Mouse (Mus musculus) adrenal gland (tissue): ENCODE data around the gene Acsm4.
"Not testable (repeated sequence)": the region's sequence is repeated elsewhere in the genome, so short reads cannot be mapped to it uniquely, and the experiment has no call there.

Experiments
- intact Hi-C: fragments of 180-260 bp; cut with DNase I; formaldehyde crosslinking; loops from one replicate; pipeline ENCODE4 v1.15.1; 2025
- long read RNA-seq, 2 experiments: library from polyadenylated mRNA; unstranded; transcript quantifications; one replicate each; pipeline ENCODE4 v2.0.0; 2020; ENCODE audit warnings: borderline replicate concordance in 1 of 2; ENCODE audit not compliant: insufficient replicate concordance in 1 of 2

Gene Acsm4
- long read RNA-seq, experiment 1 = 0 reads
- long read RNA-seq, experiment 2 = 0 reads

DNA sequence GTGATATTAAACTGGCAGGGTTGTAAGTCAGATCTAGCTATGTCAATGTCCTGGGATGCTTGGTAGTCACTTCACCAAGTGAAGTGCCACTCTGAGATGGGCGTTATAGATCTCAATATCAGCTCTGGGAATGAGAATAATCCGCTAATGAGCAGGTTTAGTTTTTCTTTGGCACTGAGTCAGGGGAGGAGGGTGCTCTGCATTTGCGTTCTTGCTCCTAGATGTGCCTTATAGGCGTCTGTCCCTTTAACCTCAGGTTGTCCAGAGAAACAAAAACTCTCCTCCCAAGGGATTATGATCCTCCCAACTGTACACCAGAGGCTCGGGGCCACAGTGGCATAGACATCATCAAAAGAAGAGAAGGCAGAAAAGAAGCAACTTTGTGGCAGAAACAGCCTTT, at the start of gene Acsm4:
Acsm4 (plus strand) TSS at position 301 of the 400 bp plus-strand sequence.
- intact Hi-C loops = loop anchor here (10.0 kb wide), 1 partner anchor 395 kb away; no protein-coding TSS in a partner anchor

DNA sequence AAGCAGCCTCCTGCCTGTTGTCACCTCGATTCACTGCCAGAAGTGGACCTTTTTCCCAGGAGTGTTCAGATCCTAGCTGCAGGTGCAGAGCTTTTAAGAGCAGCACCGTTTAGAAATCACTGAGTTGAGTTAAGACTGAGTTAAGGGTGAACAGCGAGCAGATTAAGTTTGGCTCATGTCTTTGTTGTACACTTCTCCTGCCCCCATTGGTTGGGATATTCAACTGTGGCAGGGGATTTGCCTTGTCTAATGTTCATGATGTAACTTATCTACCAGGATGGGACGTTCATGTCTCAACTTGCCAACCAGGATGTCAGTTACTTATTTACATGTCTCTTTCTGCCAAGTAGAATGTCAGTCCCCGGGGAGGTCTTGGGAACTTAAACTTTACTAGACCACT, 47.5 kb upstream of the Acsm4 start:
- intact Hi-C loops = no loop called here

DNA sequence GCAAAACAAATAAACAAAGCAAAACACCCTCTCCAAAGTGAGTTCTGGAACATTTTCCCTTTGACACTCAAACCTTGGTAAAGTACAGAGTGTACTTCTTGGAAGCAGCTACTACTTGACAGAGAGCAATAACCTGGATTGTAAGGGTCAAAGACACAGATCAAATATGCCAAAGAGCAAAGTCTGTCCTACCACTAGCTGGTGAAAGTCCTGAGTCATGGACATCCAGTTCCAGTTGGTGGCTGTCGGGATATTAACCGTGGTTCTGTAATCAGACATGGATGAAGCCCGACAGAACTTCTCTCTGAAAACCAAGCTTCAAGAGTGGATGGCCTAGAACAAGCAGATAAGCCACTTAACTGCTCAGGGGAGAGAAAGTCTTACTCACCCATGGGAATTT, 21.9 kb upstream of the Acsm4 start:
- intact Hi-C loops = no loop called here

DNA sequence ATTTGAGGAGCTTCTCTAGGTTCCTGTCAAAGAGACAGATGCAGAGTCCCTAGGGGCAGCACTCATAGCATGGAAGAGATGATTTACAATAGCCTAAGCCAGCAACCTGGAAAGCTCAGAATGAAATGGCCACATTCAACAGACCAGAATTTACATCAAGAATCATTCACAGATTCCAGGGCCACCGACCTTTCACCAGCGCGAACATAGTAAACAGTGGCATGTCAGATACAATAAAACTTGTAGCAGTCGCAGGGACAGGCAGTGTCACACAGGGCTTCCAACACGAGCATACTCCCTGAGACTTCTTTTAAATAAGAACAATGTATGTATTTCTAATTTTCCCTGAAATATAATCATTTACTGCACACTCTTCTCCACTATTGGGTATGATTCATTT, 19.4 kb upstream of the Acsm4 start:
- intact Hi-C loops = loop anchor here (10.0 kb wide), 1 partner anchor 156 kb away; the partner anchor contains the start of gene Acsm5

DNA sequence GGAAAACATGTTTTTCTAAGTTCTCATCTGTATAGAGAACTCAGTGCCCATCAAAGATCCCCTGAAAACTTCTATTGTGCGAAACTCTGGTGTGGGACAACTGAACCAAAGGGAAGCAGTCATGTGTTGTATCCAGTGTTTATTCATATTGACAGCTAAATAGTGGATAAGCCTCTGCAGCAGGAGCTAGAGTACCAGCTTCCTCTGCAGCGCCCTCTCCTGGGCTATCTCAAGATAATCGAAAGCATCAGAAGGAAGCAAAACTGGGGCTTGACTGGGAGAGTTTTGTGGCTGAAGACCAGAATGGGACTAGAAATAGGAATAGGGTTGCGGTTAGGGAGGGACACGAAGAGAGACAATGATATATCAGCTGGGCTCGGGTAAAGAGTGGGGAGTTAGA, 18.9 kb upstream of the Acsm4 start:
- intact Hi-C loops = loop anchor here (10.0 kb wide), 1 partner anchor 156 kb away; the partner anchor contains the start of gene Acsm5

DNA sequence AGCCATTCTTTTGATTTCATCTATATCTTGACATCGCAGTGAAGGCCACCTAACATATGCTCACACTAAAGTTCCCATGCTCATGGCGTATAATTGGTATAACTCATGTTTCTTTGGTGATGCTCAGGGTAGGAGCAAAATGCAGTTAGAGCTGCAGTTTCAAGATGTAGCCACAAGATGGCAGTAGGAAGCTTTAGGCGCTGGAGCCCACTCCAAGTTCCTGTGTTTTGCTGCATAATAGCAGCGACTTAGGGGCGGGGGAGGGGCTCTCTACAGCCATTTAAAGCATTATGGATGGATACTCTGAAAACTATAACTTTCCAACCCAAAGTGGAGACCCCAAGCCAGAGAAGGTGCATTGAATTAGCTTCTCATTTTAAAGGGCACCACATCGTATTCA, 16.4 kb upstream of the Acsm4 start:
- intact Hi-C loops = loop anchor here (10.0 kb wide), 1 partner anchor 159 kb away; the partner anchor contains the start of gene Acsm5

DNA sequence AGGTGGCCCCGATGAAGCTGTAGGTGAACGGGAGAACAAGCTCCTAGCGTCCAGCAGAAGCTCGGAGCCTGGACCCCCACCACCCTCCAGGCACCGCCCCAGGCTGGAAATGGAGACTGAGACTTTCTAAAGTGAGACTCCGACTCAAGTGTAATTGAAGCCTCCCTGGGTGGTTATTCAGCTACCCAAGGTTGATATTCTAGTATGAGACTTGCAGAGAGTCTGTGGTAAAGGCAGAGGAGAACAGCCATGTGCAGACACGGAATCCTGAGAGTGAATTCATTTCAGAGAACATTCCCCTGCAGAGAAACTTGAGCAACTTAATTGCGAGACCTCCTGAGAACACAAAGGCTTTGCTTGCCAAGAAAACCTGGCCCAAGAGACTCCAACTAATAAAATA, 9.7 kb upstream of the Acsm4 start:
- intact Hi-C loops = loop anchor here (10.0 kb wide), 1 partner anchor 405 kb away; no protein-coding TSS in a partner anchor

DNA sequence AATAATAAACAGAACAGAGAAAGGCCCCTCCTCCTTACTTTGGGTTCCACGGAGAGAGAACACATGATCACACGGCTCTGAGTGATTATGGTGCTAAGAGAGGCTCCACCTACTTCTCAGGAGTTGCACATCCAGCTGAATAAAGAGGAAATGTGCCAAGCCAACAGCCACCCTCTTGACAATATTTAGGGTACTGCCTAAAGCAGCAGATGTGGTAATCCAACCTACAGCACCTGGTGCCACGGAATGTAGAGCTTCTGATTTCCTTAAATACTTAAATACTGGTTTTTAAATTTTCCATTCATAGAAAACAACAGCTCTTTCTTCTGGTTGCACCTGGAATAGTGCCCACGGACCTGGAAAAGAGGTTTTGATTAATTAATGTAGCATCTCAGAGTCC, 7.1 kb upstream of the Acsm4 start:
- intact Hi-C loops = loop anchor here (10.0 kb wide), 1 partner anchor 402 kb away; no protein-coding TSS in a partner anchor

DNA sequence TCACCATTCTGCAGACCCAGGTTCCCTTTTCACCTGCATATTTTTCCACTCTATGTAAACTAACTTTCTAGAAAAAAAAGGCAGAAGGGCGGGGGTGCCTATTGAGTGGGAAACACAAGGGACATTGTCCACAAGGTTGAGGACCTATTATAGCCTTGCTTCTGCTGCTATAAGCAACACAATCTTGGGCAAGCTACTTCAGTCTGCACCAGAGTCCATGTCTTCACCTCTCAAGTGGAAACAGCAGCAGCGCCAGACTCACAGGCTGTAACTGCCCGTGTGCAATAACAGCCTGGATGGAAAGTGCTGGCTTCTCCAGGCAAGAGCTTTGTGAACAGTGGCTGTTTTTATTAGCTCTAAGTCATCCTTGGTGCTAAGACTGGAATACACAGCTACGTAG, 2.5 kb downstream of the Acsm4 start:
- intact Hi-C loops = no loop called here

DNA sequence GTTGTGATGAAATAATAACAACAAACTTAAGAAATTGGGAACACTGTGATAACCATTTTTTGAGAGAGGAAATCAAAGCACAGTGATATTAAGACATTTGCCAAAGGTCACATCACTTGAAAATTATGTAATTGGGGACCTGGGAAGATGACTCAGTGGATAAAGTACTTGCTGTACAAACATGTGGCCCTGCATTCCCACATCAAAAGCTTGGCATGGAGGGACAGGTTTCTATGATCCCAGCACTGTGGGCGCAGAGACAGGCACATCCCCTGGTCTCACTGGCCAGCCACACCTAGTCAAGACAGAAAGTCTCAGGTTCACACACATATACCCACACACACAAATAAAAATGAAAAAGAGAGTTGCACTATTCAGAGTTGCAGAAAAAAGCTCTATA, 5.1 kb downstream of the Acsm4 start:
- intact Hi-C loops = no loop called here

DNA sequence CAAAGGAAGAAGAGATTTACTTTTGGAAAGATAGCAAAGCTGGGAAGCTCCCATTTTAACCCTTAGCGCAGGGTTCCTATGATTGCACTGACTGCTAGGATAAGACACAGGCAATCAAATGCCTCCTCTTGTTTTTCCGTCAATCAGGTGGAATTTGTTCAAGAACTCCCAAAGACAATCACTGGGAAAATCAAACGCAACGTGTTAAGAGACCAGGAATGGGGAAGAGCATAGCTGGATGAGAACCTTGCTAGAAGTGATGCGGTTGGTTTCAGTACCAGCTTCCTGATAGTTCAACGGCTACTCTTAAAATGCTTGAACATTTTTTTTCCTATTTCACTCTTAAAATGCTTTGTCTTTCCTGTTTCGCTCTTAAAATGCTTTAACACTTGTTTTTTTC, 24.3 kb downstream of the Acsm4 start:
- intact Hi-C loops = no loop called here

DNA sequence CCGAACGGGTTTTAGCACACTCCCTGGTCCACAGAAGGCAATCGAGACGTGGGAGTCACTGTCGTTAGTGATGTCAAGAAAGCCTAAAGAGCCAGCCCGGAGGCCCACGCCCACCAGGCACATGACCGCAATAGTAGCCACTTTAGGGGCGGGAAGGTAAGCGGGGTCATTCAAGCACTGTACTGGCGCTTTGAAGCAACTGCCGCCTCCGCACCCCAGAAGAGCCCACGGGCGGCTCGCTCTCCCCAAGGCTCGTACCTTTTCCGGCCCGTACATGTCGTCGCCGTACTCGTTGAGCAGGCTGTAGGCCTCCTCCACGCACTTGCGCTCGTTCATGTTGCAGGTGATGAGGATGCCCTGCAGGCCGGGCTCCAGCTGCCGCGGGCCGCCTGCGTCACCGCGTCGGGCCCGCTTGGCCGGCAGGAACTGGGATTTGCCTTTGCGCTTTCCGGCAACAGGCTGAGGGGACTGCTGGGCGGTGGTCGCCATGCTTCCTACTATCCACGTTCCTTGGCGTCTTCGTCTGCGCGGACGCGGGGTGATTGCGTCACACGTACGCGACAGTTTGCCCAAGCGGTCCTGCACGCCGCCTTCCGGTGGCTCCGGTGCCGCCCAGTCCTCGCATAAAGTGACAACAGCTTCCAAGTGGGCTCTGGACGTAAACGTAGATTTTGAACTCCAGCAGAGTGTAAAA, 30.6 kb downstream of the Acsm4 start, which contains the start of gene Thumpd1:
Thumpd1 (minus strand) TSS at position 546 of the 694 bp plus-strand sequence.
- intact Hi-C loops = no loop called here

DNA sequence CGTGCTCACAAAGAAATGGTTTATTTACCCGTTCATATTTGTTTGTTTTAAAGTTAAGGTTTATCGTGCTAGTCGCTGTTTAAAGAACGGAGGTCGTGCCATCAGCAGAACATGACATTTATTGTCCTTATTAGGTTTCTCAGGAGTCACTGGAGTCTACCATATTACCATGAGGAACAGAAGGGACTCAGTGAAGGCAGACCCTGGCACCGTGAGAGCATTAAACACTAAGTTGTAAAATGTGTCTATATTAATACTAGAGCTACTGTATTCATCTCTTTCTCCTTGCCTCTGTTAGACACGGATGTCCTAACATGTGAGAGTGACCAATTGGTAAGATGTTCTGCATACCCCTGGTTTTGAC, 31.1 kb downstream of the Acsm4 start:
- intact Hi-C loops = no loop called here

DNA sequence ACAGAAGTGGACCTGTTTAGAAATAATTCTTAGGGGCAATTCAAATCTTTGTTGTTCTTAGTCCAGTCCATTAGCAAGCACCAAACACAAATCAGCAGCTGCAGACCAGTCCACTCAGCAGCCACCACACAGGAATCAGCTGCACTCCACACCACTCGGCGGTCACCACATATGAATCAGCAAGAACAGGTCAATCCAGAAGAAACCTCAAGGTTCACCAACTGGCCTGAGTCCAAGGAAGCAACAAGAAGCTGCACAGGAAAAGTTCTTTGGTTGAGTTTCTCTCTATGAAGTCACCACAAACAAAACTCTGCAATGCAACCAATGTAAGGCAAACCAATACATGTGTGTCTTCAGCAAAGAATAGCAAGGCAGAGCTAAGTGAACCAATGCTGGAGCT, 37.8 kb downstream of the Acsm4 start:
- intact Hi-C loops = no loop called here

DNA sequence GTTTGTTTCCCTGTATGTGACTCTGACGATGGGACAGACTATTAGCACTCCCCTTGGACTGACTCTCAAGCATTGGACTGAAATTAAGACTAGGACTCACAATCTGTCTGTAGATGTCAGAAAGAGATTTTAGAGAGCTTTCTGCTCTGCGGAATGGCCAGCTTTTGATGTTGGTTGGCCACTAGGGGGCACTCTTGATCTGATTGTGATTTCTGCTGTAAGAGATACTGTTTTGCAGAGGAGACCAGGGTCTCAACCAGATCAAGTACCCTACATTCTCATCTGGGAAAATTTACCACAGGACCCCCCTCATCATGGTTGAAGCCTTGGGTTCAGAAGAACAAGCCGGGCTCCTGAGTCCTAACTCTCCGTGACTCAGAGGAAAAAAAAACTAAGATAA, 41.4 kb downstream of the Acsm4 start:
- intact Hi-C loops = loop anchor here (5.0 kb wide), 1 partner anchor 71 kb away; no protein-coding TSS in a partner anchor

DNA sequence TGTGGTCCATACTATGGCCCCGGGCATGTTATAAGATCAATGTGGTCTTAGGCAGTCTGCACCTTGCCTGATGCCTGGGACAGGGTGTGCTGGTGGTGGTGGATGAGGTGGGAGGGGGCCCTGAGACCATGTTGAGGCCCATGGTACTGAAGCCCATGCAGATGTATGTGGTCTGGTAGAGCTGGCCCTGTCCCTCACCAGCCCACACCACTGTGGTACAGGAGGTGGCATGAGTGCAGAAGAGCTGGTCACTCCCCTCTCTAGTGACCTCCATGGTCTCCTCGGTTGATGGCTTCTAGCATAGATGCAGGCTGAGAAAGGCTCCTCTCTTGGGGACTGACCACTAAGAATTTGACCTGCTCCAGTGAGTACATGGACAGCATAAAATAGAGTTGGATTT, 49.1 kb downstream of the Acsm4 start:
- intact Hi-C loops = no loop called here

DNA sequence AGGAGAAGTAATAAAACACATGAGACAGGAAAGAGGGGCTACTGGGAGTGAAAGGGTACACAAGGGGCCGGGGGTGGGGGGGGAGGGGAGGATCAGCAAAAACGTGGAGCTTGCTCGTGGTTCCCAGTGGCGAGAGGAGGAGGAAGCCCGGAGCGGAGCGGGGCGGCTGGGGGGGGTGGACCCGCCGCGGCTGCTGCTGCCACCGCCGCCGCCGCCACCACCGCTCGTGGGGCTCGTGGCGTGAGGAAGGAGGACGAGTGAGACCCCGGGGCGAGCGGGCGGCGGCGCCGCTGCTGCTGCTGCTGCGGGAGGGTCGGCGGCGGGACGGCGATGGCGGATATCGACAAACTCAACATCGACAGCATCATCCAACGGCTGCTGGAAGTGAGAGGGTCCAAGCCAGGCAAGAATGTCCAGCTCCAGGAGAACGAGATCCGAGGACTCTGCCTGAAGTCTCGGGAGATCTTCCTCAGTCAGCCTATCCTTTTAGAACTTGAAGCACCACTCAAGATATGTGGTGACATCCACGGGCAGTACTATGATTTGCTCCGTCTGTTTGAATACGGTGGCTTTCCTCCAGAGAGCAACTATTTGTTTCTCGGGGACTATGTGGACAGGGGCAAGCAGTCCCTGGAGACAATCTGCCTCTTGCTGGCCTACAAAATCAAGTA, 50.1 kb downstream of the Acsm4 start:
- intact Hi-C loops = not testable (repeated sequence)

DNA sequence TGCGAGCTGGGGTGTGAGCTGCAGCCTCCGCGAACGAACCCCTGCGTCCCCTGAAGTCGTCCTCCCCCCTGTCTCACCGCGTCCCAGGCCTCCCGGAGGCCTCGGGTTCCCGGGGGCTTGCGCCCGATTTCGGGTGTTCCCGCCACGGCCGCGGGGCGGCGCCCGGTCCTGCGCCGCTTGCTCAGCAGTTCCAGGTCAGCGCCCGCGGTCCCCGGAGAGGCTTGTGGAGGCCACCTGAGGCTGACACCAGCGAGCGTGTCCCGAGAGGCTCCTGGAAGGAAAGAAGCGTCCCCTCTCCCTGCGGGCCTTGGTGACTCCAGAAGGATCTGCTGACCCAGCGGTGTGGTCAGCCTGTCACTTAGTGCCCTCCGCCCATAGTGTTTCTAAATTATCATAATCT, 54.5 kb downstream of the Acsm4 start:
- intact Hi-C loops = no loop called here

DNA sequence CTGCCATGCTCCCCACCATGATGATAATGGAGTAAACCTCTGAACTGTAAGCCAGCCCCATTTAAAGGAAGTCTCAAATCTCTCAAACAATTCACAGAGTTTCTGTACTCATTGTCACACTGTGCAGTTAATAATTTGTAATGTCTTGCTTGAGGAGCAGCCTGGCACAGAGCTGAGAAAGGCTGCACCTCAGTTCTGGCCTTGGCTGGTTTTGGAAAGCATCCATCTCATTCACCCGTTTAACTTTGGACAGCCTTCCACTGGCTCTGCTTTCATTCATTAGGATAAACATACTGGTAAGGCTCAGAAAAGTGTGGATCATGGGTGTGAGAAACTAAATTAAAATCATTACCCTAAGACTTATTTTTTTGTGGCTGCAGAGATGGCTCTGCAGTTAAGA, 56.0 kb downstream of the Acsm4 start:
- intact Hi-C loops = no loop called here

DNA sequence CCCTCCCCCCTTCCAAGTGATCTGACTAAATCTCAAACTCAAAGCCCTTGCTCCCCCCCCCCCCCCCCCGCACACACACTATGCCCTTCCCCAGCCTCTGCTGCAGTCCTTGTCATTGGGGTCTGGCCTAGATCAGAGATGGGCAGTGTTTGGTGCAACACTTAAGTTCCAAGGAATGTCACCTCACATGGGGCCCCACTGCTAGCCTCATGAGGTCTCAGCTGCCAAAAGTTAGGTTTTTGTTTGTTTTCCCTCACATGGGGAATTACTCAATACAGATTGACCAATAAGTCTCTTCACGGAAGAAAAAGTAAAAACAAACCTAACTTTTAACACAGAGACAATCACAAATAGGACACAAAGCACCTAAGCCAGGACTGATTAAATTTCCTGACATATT, 58.9 kb downstream of the Acsm4 start:
- intact Hi-C loops = no loop called here

DNA sequence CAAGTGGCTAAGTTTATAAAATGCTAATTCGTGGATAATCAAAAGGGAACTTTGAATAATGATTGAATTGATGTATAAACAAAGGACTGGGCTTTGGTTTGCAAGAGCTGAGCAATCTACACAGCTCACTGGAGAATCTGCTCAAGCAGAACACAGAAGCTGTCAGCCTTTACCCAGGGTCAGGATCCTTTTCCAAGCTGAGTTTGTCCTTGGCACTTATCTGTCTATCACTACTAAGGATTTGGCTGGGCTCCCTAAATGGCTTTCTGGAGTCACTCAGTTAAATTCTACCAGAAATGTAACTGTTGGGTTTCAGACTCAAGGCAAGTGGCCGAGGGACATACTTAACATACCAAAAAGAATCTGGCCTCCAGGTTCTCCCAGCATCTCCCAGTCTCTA, 60.1 kb downstream of the Acsm4 start:
- intact Hi-C loops = no loop called here

DNA sequence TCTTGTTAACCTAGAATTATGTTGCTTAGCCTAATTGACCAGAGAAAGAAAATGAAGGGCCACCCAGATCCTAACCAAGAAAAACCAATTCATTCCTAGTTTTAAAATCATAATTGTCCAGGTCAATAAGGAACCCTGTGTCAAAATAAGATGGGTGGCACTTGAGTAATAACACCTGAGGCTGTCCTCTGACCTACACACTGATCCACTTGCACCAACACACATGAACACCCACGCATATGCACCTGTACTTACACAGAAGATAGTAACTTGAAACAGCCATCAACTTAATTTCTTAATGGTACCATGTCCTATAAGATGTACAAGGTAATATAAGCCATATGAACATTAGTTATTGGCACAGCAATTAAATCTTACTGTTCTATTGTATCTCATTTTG, 63.9 kb downstream of the Acsm4 start:
- intact Hi-C loops = no loop called here

DNA sequence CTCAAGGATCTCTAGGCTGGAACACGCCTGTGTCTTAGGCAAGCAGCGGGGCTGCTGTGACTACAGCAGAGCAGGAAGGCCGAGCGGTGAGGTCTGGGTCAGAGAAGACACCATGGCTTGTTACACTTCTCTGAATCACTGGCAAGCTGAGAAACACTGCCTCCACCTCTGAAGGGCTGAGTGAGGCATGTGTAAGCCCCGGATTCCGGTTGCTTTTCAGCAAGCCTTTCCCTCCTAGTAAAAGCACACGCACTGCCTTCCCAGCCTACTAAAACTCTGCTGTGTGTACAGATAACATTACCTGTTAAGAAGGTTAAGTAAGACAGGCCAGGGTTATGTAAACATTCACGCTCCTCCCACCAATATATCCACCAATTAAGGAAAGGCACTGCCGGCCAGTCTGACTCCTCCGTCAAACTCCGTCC, 70.7 kb downstream of the Acsm4 start, which contains the start of gene Acsm3:
Acsm3 (plus strand) TSS at position 397 of the 425 bp plus-strand sequence.
- intact Hi-C loops = no loop called here
